Mouse (Mus musculus) cortical plate, adult 2 months (tissue): ENCODE data around the gene Sult1a1.

Experiments used
- CTCF ChIP-seq: fragments of 200-500 bp; IDR thresholded peaks from 2 replicates; pipeline ENCODE4 v1.5.1; 2011; ENCODE audit warnings: mild to moderate bottlenecking, control low read depth, low read length; ENCODE audit not compliant: insufficient read depth; ENCODE audit errors: extremely low read depth
- POLR2A ChIP-seq: fragments of 200-500 bp; IDR thresholded peaks from 2 replicates; pipeline ENCODE4 v1.6.1; 2011; ENCODE audit warnings: mild to moderate bottlenecking, low read length, control low read depth; ENCODE audit not compliant: insufficient read depth; ENCODE audit errors: extremely low read depth

DNA sequence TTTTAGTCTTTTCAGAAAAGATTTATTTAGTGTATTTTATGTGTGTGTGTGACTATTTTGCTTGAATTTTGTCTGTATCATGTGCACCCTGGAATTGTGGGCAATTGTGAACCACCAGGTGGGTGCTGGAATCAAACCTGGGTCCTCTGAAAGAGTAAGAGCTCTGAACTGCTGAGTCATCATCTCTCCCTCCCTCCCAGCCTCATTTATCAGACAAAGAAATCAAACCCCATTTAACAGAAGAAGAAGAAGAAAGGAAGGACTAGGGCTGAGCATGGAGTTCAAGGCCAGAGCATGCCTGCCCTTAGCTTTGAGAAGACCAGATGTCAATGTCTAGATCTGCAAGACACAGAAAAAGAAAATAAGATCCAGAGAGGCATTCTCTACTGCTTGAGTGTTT, 40.9 kb downstream of the Sult1a1 start:
- no peak for TF ChIP-seq CTCF
- no peak for TF ChIP-seq POLR2A
